Mouse (Mus musculus): ENCODE data around the gene Naf1. TPM values are rescaled to one million over a fixed set of nuclear protein-coding genes. Genes with fewer than 3 reads are reported as not detected.

Naf1 gene
- 54.2 and 78.9 TPM in 2 replicates for polyA plus RNA-seq (2012; ENCODE audit: low replicate concordance)

GRCm38 (mm10) chr8:66860023-66860422, at the start of gene Naf1:
Gene Naf1 (plus strand): TSS chr8:66860217.

Other genes starting within 250 kb of the Naf1 start
- not detected in 2 replicates for gene Npy5r, start 172.1 kb upstream of the Naf1 start, polyA plus RNA-seq (2012; ENCODE audit: low replicate concordance)
- gene Npy1r, start 163.0 kb upstream of the Naf1 start, polyA plus RNA-seq (2012; ENCODE audit: low replicate concordance): not detected in 2 replicates

All from leukemia stem cell, adult 10-12 weeks (primary cell).